Mouse (Mus musculus): ENCODE results near the gene Dspp.

DNA sequence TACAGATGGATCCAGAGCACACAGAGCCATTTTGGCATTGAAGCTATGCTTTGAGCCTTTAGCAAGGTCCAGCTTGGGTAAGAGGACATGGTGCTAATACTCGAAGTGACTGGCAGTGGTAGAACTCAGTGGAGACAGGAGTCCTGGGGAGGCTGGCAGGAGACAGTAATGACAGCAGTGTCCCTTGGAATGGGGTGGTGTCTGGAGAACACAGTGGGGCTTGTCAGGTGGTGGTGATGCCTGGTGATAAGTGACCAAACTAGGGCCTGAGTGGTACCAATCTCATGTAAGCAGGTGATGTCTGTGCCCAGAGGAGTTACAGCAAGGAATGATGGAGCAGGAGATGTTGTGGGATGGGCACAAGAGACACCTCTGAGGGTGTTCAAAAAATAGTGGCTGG is 43.2 kb upstream of the Dspp start:
- TF ChIP-seq CTCF (IDR thresholded peaks at IDR 0.05) (no peak), POLR2A (IDR thresholded peaks at IDR 0.05; ENCODE audit: insufficient read depth, low read depth, low read length) (no peak), EP300 (IDR thresholded peaks at IDR 0.05; ENCODE audit: insufficient read depth, low read depth, low read length) (no peak)
